Mouse (Mus musculus) hindbrain, embryonic 15.5 days (tissue): ENCODE data around the gene Fign. TPM values are rescaled to one million over a fixed set of nuclear protein-coding genes. Genes with fewer than 3 reads are reported as not detected.

Experiments
- ATAC-seq: fragments of 200-750 bp; cut with Nextera tagmentation; 2 replicates; pipeline ENCODE4 v1.8.0; 2017; ENCODE audit warnings: low read depth, moderate number of reproducible peaks, moderate TSS enrichment; ENCODE audit not compliant: low FRiP score
- H3K27ac ChIP-seq: fragments of 300-500 bp; sonication (generic); replicated peaks from 2 replicates; pipeline ENCODE4 v1.5.1; 2015; ENCODE audit warnings: mild to moderate bottlenecking, inconsistent platforms
- H3K27me3 ChIP-seq: fragments of 300-500 bp; sonication (generic); 2 replicates; pipeline ENCODE4 v1.6.1; 2015; ENCODE audit warnings: control low read depth, inconsistent platforms
- H3K36me3 ChIP-seq: fragments of 300-500 bp; sonication (generic); 2 replicates; pipeline ENCODE4 v1.6.1; 2015; ENCODE audit warnings: control low read depth, inconsistent platforms
- H3K4me1 ChIP-seq: fragments of 300-500 bp; sonication (generic); replicated peaks from 2 replicates; pipeline ENCODE4 v1.6.1; 2015; ENCODE audit warnings: control low read depth, inconsistent platforms
- H3K4me2 ChIP-seq: fragments of 300-500 bp; sonication (generic); 2 replicates; pipeline ENCODE4 v1.6.1; 2015; ENCODE audit warnings: moderate library complexity, mild to moderate bottlenecking, inconsistent platforms
- H3K4me3 ChIP-seq: fragments of 300-500 bp; sonication (generic); 2 replicates; pipeline ENCODE4 v1.5.1; 2015; ENCODE audit warnings: mild to moderate bottlenecking, inconsistent platforms
- H3K9ac ChIP-seq: fragments of 300-500 bp; sonication (generic); 2 replicates; pipeline ENCODE4 v1.6.1; 2015; ENCODE audit warnings: inconsistent platforms
- H3K9me3 ChIP-seq: fragments of 300-500 bp; sonication (generic); 2 replicates; pipeline ENCODE4 v1.6.1; 2016; ENCODE audit warnings: control low read depth, inconsistent platforms
- WGBS: fragments of 180-500 bp; shearing (Covaris S2); methylation state at CpG from one replicate; pipeline ENCODE4 v1.1.7; 2015; 5-methylcytosine and 5-hydroxymethylcytosine counted together
- polyA plus RNA-seq: library from polyadenylated mRNA; unstranded; fragments of >200 nt; fragmentation: Nextera tagmentation; extraction: Ambion mirVana; gene quantifications from 2 replicates; pipeline ENCODE4 v1.2.1, GENCODE M21; 2015

Fign gene
- polyA plus RNA-seq, 1 experiment from 2014 or later: 10.8 TPM

DNA sequence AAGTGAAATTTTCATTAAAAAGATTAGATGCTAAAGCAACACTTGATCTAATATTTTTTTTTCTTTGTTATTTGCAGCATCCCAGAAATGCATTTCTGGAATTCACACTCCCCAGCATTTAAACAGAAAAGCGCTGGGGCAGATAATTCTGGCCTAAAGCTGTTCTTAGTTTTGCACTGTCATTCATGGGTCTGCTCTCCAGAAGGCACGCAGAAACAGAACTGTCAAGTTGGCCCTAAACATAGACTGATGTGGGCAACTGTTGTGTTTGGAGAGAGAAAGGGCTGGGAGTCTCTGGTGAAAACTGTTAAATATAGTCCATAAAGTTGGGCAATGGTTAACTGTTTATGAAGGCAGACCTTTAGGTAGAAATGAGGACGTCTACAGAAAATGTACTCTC lies 62.4 kb downstream of the Fign start:
- WGBS: 72% methylated on average over 3 of the region's 3 CpGs
- no peak for ATAC-seq
- H3K4me1 ChIP-seq: no peaks in the 10 kb centered on the region
- no peak overlapping the region for H3K4me2 ChIP-seq
- no peaks in the 10 kb centered on the region for H3K36me3 ChIP-seq
- no peaks in the 10 kb centered on the region for H3K9me3 ChIP-seq
- H3K27ac ChIP-seq: no peak overlapping the region
- H3K4me3 ChIP-seq: no peak overlapping the region
- no peaks in the 10 kb centered on the region for H3K27me3 ChIP-seq
- no peak overlapping the region for H3K9ac ChIP-seq

DNA sequence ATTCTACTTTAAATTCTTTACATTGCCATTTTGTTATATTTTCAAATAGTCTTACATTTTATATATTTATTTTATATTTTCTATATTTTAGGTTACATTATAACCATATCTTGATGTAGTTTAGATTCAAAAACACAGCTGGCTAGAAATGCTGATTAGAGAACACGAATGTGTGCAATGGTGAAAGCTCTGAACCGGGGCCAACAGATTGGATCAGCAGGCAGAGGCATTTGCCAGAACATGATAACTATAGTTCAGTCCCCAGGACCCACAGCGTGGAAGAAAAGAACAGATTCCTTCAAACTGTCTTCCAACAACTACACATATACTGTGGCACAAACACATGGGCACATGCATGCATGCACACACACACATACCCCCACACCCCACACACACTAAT lies 64.0 kb downstream of the Fign start:
- Histone ChIP-seq H3K9me3 (no peaks in the 10 kb centered on the region), H3K27me3 (no peaks in the 10 kb centered on the region), H3K27ac (no peak overlapping the region), H3K4me2 (no peak overlapping the region), H3K4me1 (no peaks in the 10 kb centered on the region), H3K36me3 (no peaks in the 10 kb centered on the region), H3K4me3 (no peak overlapping the region), H3K9ac (no peak overlapping the region)
- no peak for ATAC-seq
- WGBS: 70% methylated on average over 3 of the region's 3 CpGs

DNA sequence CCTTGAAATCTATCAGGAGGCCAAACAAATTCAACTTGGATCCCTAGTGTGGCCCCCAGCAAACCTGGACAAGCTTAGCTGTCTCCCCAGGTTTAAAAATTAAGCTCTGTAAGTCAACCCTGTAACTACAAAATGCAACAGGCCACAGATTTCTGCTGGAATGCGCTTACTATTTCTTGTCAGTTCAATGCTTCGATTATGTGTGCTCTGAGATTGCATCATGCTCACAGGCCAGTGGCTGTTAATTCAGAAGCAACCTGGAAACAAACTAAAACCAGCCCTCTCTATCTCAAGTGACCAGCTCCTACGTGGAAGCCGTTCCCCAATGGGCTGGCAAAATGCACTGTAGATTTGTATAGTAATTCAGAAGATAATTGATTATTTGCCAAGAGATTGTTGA lies 71.9 kb downstream of the Fign start:
- WGBS: 70% methylated on average over 4 of the region's 4 CpGs
- no peak for ATAC-seq
- no peak overlapping the region for H3K4me3 ChIP-seq
- H3K9ac ChIP-seq: no peak overlapping the region
- H3K27me3 ChIP-seq: no peaks in the 10 kb centered on the region
- no peaks in the 10 kb centered on the region for H3K36me3 ChIP-seq
- no peak overlapping the region for H3K4me2 ChIP-seq
- H3K9me3 ChIP-seq: no peaks in the 10 kb centered on the region
- no peak overlapping the region for H3K27ac ChIP-seq
- no peaks in the 10 kb centered on the region for H3K4me1 ChIP-seq

DNA sequence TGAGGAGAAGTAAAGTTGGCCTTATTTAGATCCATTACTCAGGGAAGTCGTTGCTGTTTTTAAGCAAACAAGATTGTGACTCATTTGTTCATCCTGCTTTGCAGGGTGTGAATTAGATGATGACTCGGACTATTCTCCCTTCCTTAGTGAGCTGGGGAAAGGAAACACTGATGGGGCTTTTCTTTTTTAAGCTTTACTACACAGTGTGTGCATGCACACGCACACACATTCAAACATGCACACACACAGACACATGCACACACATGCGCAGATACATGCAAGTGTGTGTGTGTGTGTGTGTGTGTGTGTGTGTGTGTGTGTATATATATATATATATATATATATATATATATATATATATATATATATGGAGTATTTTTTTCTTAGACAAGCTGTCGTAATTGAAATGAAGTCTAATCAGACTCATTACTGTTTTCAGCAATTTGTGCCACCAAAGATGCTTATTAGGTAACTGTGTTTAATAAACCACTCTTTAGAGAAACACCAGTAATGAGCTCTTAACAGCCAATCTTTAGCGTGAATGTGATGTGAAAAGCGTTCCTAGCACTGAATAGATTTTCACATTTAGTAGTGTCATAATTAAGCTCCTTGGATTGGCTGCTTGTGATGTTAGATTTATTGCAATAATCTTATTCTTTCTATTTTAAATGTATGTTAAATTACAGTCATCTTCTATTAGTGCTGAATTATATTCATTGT lies 103.4 kb downstream of the Fign start:
- no peak for ATAC-seq
- no peak overlapping the region for H3K4me3 ChIP-seq
- no peak overlapping the region for H3K4me2 ChIP-seq
- no peak overlapping the region for H3K9ac ChIP-seq
- H3K36me3 ChIP-seq: no peaks in the 10 kb centered on the region
- WGBS: 75% methylated on average over 7 of the region's 7 CpGs
- H3K27ac ChIP-seq: no peak overlapping the region
- H3K4me1 ChIP-seq: no peaks in the 10 kb centered on the region
- H3K27me3 ChIP-seq: no peaks in the 10 kb centered on the region
- H3K9me3 ChIP-seq: no peaks in the 10 kb centered on the region

DNA sequence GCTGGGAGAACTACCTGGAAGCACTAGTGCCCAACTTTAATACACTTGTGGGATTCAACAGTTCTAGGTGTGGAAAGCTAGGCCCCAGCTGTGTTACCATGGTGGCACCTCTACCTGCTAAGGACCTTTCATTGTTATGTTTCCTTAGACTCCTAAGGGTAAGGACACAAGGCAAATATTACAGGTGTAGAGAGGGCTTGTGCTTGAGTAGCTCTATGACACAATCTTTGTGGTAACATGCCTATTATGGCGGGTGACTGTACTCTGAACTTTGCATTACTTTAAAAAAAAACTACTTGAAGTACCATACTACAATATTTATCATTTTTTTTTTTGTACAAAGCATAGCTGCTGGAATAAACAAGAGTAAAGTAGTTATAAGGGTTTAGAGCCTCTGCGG lies 112.4 kb downstream of the Fign start:
- Histone ChIP-seq H3K27me3 (no peaks in the 10 kb centered on the region), H3K4me3 (no peak overlapping the region), H3K4me2 (no peak overlapping the region), H3K9me3 (no peaks in the 10 kb centered on the region), H3K27ac (no peak overlapping the region), H3K9ac (no peak overlapping the region), H3K4me1 (peaks cover 16% of the 10 kb centered on the region), H3K36me3 (no peaks in the 10 kb centered on the region)
- no peak for ATAC-seq
- 99% methylated on average over 2 of the region's 2 CpGs for WGBS

DNA sequence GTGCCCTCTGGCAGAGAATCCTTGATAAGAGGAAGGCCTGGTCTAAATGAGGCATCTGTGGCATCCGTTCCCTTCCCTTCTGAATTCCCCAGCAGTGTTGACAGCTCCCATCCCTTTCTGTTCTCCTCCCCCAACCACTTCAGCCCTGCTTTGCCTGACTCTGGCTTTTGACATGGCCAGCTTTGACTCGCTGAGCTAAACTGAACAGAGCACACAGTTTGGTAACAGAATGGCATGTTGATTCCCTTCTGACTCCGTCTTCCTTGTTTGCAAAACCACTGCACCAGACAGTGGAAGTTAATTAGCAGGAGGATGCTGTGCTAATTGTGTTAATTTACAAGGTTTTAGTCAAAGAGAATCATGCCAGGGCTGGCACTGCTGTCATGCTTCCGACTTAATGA lies 115.5 kb downstream of the Fign start:
- ATAC-seq: 0 out of 2 replicates have a peak, but pooled peaks have one; percentile 38
- H3K4me1 ChIP-seq: peaks cover 16% of the 10 kb centered on the region
- H3K4me2 ChIP-seq: 0 out of 2 replicates have a peak overlapping the region, but pooled peaks have one; percentile 1
- H3K9me3 ChIP-seq: no peaks in the 10 kb centered on the region
- no peaks in the 10 kb centered on the region for H3K36me3 ChIP-seq
- WGBS: 22% methylated on average over 4 of the region's 4 CpGs
- no peak overlapping the region for H3K4me3 ChIP-seq
- no peak overlapping the region for H3K27ac ChIP-seq
- no peak overlapping the region for H3K9ac ChIP-seq
- no peaks in the 10 kb centered on the region for H3K27me3 ChIP-seq

DNA sequence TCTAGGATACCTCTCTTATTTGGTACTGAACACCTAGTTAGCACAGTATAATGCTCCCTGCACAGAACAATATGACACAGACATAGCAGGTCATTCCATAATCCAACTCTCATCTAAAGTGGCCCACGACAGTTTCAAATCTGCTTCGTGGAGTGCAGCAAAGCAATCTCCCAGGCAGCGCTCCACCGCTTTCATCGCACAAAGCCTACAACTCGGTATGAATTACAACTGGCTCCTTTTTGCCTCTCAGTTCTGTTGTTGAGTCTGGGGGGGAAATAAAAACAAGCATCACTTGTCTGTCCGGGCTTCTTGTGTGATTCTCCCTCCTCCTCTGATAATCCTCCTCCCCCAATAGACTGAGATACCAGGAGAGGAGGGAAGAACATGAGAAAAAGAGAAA lies 116.4 kb downstream of the Fign start:
- H3K9ac ChIP-seq: no peak overlapping the region
- no peaks in the 10 kb centered on the region for H3K27me3 ChIP-seq
- H3K4me2 ChIP-seq: no peak overlapping the region
- ATAC-seq: no peak; the same call in 1 of the 2 replicates
- 48% methylated on average over 7 of the region's 7 CpGs for WGBS
- H3K4me3 ChIP-seq: no peak overlapping the region
- H3K4me1 ChIP-seq: peaks cover 16% of the 10 kb centered on the region
- H3K27ac ChIP-seq: no peak overlapping the region
- H3K9me3 ChIP-seq: no peaks in the 10 kb centered on the region
- H3K36me3 ChIP-seq: no peaks in the 10 kb centered on the region

DNA sequence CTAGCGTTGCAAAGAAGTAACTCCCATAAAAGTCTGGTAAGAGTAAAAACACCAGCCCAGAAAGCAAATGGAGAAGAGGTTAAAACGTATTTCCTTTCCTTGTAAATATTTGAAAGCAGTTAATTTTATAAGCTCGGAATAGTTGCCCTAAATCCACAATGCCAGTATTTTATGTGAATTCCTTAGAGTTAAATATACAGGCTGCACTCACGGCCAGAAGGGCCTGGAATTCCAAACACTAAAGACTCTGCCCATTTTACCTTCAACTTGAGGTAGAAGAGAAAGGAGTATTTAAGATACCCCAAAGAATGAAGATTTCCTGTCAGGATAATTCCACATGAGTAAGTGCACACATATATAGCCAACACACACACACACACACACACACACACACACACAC lies 128.2 kb downstream of the Fign start:
- no peak for ATAC-seq
- 66% methylated on average over 4 of the region's 4 CpGs for WGBS
- H3K4me2 ChIP-seq: no peak overlapping the region
- H3K27ac ChIP-seq: no peak overlapping the region
- H3K4me3 ChIP-seq: no peak overlapping the region
- no peaks in the 10 kb centered on the region for H3K9me3 ChIP-seq
- peaks cover 9% of the 10 kb centered on the region for H3K4me1 ChIP-seq
- no peaks in the 10 kb centered on the region for H3K36me3 ChIP-seq
- no peak overlapping the region for H3K9ac ChIP-seq
- no peaks in the 10 kb centered on the region for H3K27me3 ChIP-seq

DNA sequence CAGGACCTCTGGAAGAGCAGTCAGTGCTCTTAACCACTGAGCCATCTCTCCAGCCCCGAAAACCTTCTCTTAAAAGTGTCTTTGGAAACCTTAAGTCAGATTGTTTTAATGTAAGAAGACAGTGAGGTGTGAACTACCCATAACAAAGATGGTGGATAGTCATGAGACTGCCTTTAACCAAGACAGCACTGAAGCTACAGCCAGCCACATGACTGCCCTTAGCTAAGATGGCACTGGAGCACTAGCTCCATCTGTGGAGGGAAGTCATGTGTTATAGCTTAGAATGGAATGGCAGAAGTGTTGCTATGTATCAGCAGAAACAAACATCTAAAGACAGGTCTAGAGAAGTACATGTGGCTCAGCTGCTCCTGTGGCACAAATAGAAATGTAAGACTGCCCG lies 166.8 kb downstream of the Fign start:
- Histone ChIP-seq H3K9me3 (no peaks in the 10 kb centered on the region), H3K36me3 (no peaks in the 10 kb centered on the region), H3K4me2 (no peak overlapping the region), H3K27me3 (no peaks in the 10 kb centered on the region), H3K27ac (no peak overlapping the region), H3K4me3 (no peak overlapping the region), H3K9ac (no peak overlapping the region), H3K4me1 (no peaks in the 10 kb centered on the region)
- 95% methylated on average over 2 of the region's 2 CpGs for WGBS
- ATAC-seq: no peak

DNA sequence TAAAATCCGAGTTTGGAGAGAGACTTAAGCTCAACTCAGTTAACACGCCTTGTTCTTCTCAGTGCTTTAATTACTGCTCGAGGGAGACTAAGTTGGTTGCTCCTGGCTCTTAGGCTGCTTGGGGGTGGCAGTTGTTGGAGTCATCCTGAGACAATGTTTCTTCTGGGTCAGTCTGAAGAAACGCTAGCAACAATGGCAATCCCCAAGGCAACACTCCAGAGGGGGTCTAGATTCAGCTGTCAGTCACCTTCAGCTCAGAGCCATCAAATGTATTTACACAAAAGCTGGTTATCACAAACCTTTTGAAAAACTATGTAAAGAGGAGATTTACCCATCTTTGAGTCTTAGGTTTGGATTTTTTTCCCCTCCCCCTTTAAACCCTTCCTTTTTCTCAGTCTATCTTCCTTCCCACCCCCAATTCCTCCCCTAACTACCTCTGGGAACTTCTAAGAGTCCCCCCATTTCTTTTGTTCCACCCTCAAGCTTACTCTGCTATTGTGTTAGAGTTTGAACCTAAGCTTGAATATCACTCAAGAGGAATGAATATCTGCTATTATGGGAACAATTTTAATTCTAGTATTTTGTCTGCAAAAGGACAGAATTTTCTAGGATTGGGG lies 171.2 kb downstream of the Fign start:
- WGBS: 12% methylated on average over 4 of the region's 4 CpGs

DNA sequence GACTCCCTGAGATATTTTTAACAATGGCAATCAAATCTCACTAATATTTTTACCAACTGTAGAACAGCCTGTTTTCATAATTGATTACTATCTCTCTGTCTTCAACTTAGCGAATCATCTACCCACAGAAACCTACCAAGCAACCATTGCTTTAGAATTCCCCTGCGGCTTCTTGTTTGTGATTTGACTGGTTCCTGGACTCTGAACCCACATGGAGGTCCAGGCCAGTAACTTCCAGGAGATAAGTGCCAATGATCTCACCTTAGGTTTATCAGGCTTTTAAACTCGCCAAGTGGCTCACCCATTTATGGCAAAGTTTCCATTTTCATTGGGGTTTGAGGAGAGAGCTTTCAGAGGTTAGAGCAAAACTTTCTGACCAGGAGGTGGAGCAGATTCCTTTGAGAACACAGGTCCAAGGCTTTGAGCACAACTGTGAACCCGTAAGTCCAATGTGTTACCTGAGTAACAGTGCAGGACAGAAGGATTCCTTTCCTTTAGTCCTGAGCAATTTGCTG lies 172.1 kb downstream of the Fign start:
- WGBS: 80% methylated on average over 4 of the region's 4 CpGs
- no peak for ATAC-seq
- Histone ChIP-seq H3K4me2 (no peak overlapping the region), H3K9ac (no peak overlapping the region), H3K36me3 (no peaks in the 10 kb centered on the region), H3K9me3 (no peaks in the 10 kb centered on the region), H3K27ac (no peak overlapping the region), H3K4me3 (no peak overlapping the region), H3K4me1 (no peaks in the 10 kb centered on the region), H3K27me3 (no peaks in the 10 kb centered on the region)

More for the DNA sequence above, 171.2 kb downstream of the Fign start:
- no peaks in the 10 kb centered on the region for H3K4me1 ChIP-seq
- no peaks in the 10 kb centered on the region for H3K9me3 ChIP-seq
- no peak overlapping the region for H3K27ac ChIP-seq
- no peak overlapping the region for H3K4me2 ChIP-seq
- ATAC-seq: no peak
- H3K27me3 ChIP-seq: no peaks in the 10 kb centered on the region
- H3K36me3 ChIP-seq: no peaks in the 10 kb centered on the region
- H3K4me3 ChIP-seq: no peak overlapping the region
- H3K9ac ChIP-seq: no peak overlapping the region
